Mouse (Mus musculus): Measurements from ENCODE around the gene Mttp.

Gene Mttp

GRCm38 (mm10) chr3:138133916-138134315, 10.9 kb downstream of the Mttp start:
- DNase-seq, result no peak

- no peak for DNase-seq
Measured at GRCm38 (mm10) chr3:138133463-138133862, 11.3 kb downstream of the Mttp start.

- no peak for DNase-seq
Measured at GRCm38 (mm10) chr3:138131168-138131567, 13.6 kb downstream of the Mttp start.

- DNase-seq, result no peak
Measured at GRCm38 (mm10) chr3:138130692-138131091, 14.1 kb downstream of the Mttp start.

- no peak for DNase-seq
Measured at GRCm38 (mm10) chr3:138129110-138129509, 15.7 kb downstream of the Mttp start.

GRCm38 (mm10) chr3:138123842-138124241, 20.9 kb downstream of the Mttp start:
- DNase-seq, result no peak

GRCm38 (mm10) chr3:138121461-138121860, 23.3 kb downstream of the Mttp start:
- no peak for DNase-seq

GRCm38 (mm10) chr3:138119444-138120105, 25.2 kb downstream of the Mttp start:
- DNase-seq, result no peak

- no peak for DNase-seq
Measured at GRCm38 (mm10) chr3:138118831-138119230, 25.9 kb downstream of the Mttp start.

- DNase-seq, result no peak
Measured at GRCm38 (mm10) chr3:138118392-138118791, 26.4 kb downstream of the Mttp start.

GRCm38 (mm10) chr3:138116871-138117270, 27.9 kb downstream of the Mttp start:
- DNase-seq, result no peak

GRCm38 (mm10) chr3:138114106-138114505, 30.7 kb downstream of the Mttp start:
- DNase-seq, result no peak

- DNase-seq, result no peak
Measured at GRCm38 (mm10) chr3:138110910-138111782, 33.6 kb downstream of the Mttp start.

GRCm38 (mm10) chr3:138106887-138107286, 37.9 kb downstream of the Mttp start:
- DNase-seq, result no peak

- DNase-seq, result no peak
Measured at GRCm38 (mm10) chr3:138105056-138105455, 39.7 kb downstream of the Mttp start.

- no peak for DNase-seq
Measured at GRCm38 (mm10) chr3:138103690-138104089, 41.1 kb downstream of the Mttp start.

- no peak for DNase-seq
Measured at GRCm38 (mm10) chr3:138101936-138102335, 42.8 kb downstream of the Mttp start.

- DNase-seq, result no peak
Measured at GRCm38 (mm10) chr3:138097718-138098117, 47.0 kb downstream of the Mttp start.

- no peak for DNase-seq
Measured at GRCm38 (mm10) chr3:138096263-138097028, 48.3 kb downstream of the Mttp start.

- no peak for DNase-seq
Measured at GRCm38 (mm10) chr3:138095718-138096117, 49.0 kb downstream of the Mttp start.

- no peak for DNase-seq
Measured at GRCm38 (mm10) chr3:138095301-138095700, 49.5 kb downstream of the Mttp start.

GRCm38 (mm10) chr3:138083896-138084295, 60.9 kb downstream of the Mttp start:
- DNase-seq, result no peak

GRCm38 (mm10) chr3:138083073-138083637, 61.6 kb downstream of the Mttp start:
- no peak for DNase-seq

All from kidney, postnatal 25 days (tissue).